Mouse (Mus musculus) limb, embryonic 14.5 days (tissue): ENCODE results near the gene Clca3a1. TPM values are rescaled to one million over a fixed set of nuclear protein-coding genes. Genes with fewer than 3 reads are reported as not detected.

Source experiments
- ATAC-seq: fragments of 200-750 bp; cut with Nextera tagmentation; 2 replicates; pipeline ENCODE4 v1.8.0; 2017; ENCODE audit warnings: low read depth, moderate number of reproducible peaks, moderate TSS enrichment; ENCODE audit not compliant: low FRiP score
- DNase-seq: peaks from one replicate; pipeline ENCODE4 v3.0.0-alpha.2; 2015; ENCODE audit warnings: low spot score
- H3K27ac ChIP-seq: fragments of 300-500 bp; sonication (generic); replicated peaks from 2 replicates; pipeline ENCODE4 v1.5.1; 2014; ENCODE audit warnings: low read depth, mild to moderate bottlenecking, low read length, moderate library complexity, mixed read lengths
- H3K27me3 ChIP-seq: fragments of 300-500 bp; sonication (generic); 2 replicates; pipeline ENCODE4 v1.6.1; 2014; ENCODE audit warnings: low read length, mixed read lengths; ENCODE audit not compliant: control insufficient read depth, insufficient read depth
- H3K36me3 ChIP-seq: fragments of 300-500 bp; sonication (generic); 2 replicates; pipeline ENCODE4 v1.6.1; 2014; ENCODE audit warnings: mild to moderate bottlenecking, low read length, moderate library complexity, mixed read lengths; ENCODE audit not compliant: control insufficient read depth, insufficient read depth
- H3K4me1 ChIP-seq: fragments of 300-500 bp; sonication (generic); 2 replicates; pipeline ENCODE4 v1.6.1; 2014; ENCODE audit warnings: antibody characterized with exemption, low read length, mixed read lengths; ENCODE audit not compliant: control insufficient read depth, insufficient read depth
- H3K4me2 ChIP-seq: fragments of 300-500 bp; sonication (generic); replicated peaks from 2 replicates; pipeline ENCODE4 v1.6.1; 2014; ENCODE audit warnings: low read depth, mild to moderate bottlenecking, low read length, moderate library complexity; ENCODE audit not compliant: severe bottlenecking
- H3K4me3 ChIP-seq: fragments of 300-500 bp; sonication (generic); replicated peaks from 2 replicates; pipeline ENCODE4 v1.5.1; 2014; ENCODE audit warnings: low read length
- H3K9ac ChIP-seq: fragments of 300-500 bp; sonication (generic); 2 replicates; pipeline ENCODE4 v1.6.1; 2014; ENCODE audit warnings: mild to moderate bottlenecking, low read depth, low read length, moderate library complexity; ENCODE audit not compliant: severe bottlenecking
- H3K9me3 ChIP-seq: fragments of 300-500 bp; sonication (generic); 2 replicates; pipeline ENCODE4 v1.6.1; 2016; ENCODE audit warnings: low read length; ENCODE audit not compliant: control insufficient read depth
- POLR2A ChIP-seq: fragments of 200-500 bp; IDR thresholded peaks from 2 replicates; pipeline ENCODE4 v1.8.0; 2012; ENCODE audit warnings: inconsistent platforms, mild to moderate bottlenecking, moderate library complexity, borderline replicate concordance; ENCODE audit not compliant: insufficient read depth, insufficient read length; ENCODE audit errors: extremely low read depth
- WGBS: fragments of 180-500 bp; shearing (Covaris S2); extraction: QIAGEN DNeasy Blood & Tissue Kit; methylation state at CpG from one replicate; pipeline ENCODE4 v1.1.7; 2014; 5-methylcytosine and 5-hydroxymethylcytosine counted together
- polyA plus RNA-seq, 2 experiments: library from polyadenylated mRNA; depleted of rRNA in 1 of 2; stranded (reverse) in 1 of 2; unstranded in 1 of 2; fragments of >200 nt; fragmentation: Nextera tagmentation in 1 of 2; extraction: Ambion mirVana in 1 of 2; gene quantifications; 2 replicates each; pipeline versions ENCODE4 v1.2.1 to v1.2.3; 2012 to 2014

The Clca3a1 gene
- polyA plus RNA-seq, 2 experiments: 0.70 to 2.0 TPM

GRCm38 (mm10) chr3:144694040-144694439 is 66.7 kb downstream of the Clca3a1 start:
- no peaks in the 10 kb centered on the region for H3K9me3 ChIP-seq
- 90% methylated on average over 10 of the region's 10 CpGs for WGBS
- no peak overlapping the region for H3K4me3 ChIP-seq
- H3K4me1 ChIP-seq: peaks cover 4% of the 10 kb centered on the region; the same call in 1 of the 2 replicates
- TF ChIP-seq POLR2A: no peak
- peaks cover 77% of the 10 kb centered on the region for H3K36me3 ChIP-seq
- ATAC-seq (no peak), DNase-seq (no peak)
- no peak overlapping the region for H3K9ac ChIP-seq
- H3K27me3 ChIP-seq: no peaks in the 10 kb centered on the region
- H3K27ac ChIP-seq: no peak overlapping the region
- no peak overlapping the region for H3K4me2 ChIP-seq

DNA sequence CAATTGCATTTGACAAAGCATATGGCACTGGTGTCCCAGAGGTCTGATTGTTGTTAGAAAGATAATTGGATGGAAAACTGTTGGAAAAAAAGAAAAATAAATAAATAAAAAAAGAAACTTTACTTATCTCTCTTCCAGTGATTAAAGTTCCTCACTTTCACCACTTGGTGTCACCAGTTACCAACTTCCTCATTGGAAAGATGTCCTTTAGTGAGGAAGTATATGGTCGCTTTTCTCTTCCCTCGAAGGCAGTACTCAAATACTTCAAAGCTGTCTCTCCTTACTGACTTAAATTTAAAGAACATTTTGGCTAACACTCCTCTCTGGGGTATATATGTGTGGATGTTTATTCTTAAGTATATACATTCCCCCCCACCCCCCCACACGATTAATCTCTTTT is 68.7 kb downstream of the Clca3a1 start:
- Histone ChIP-seq H3K4me1 (peaks cover 8% of the 10 kb centered on the region), H3K9me3 (no peaks in the 10 kb centered on the region), H3K27ac (no peak overlapping the region), H3K4me2 (no peak overlapping the region), H3K27me3 (no peaks in the 10 kb centered on the region), H3K4me3 (no peak overlapping the region), H3K9ac (no peak overlapping the region), H3K36me3 (peaks cover 70% of the 10 kb centered on the region)
- 60% methylated on average over 3 of the region's 3 CpGs for WGBS
- ATAC-seq: no peak
- TF ChIP-seq POLR2A: no peak
- peak; percentile 57 for DNase-seq

DNA sequence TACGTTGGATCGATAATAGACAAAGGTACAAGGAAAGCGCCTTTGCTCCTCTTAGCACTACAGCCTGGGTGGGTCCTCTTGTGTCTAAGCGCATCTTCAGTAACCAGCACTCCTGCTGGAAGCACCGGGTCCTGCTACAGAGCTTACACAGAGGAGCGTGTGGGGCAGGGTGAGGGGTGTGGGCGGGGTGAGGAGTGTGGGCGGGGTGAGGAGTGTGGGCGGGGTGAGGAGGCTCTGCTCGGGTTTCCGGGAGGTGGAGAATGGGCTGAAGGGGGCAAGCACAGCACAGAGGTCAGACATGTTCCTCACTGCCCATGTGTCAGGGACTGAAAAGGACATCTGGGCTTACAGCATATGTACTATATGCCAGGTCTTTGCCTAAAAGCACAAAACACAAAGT is 71.5 kb downstream of the Clca3a1 start:
- Histone ChIP-seq H3K4me1 (peaks cover 8% of the 10 kb centered on the region), H3K36me3 (peaks cover 53% of the 10 kb centered on the region), H3K27me3 (no peaks in the 10 kb centered on the region), H3K4me3 (no peak overlapping the region), H3K4me2 (no peak overlapping the region), H3K9ac (no peak overlapping the region), H3K27ac (no peak overlapping the region), H3K9me3 (no peaks in the 10 kb centered on the region)
- no peak for DNase-seq
- ATAC-seq: peak; percentile 42; the same call in 1 of the 2 replicates
- TF ChIP-seq POLR2A: no peak
- WGBS: 24% methylated on average over 11 of the region's 11 CpGs

DNA sequence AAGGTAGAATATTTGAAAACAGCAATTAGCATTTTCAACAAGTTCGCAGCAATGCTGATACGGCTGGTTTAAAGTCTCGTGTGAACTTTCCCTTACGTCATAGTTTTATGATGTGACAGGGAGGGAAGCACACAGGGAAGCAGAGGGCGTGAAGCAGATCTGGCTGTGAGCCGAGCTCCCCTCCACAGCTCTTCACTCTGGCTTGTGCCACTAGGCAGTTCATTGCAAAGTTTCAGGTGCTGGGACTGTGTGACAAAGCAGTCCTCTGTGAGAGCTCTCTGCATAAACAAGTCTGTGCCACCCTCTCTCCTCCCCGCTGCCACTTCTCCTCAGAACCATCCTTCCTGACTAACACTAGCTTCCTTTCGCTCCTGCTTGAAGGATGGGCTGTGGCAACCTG is 72.5 kb downstream of the Clca3a1 start:
- no peak overlapping the region for H3K27ac ChIP-seq
- no peak for TF ChIP-seq POLR2A
- DNase-seq (peak; percentile 20), ATAC-seq (peak; percentile 30; the same call in 1 of the 2 replicates)
- no peaks in the 10 kb centered on the region for H3K27me3 ChIP-seq
- no peak overlapping the region for H3K4me3 ChIP-seq
- peaks cover 44% of the 10 kb centered on the region for H3K36me3 ChIP-seq
- no peaks in the 10 kb centered on the region for H3K9me3 ChIP-seq
- WGBS: 55% methylated on average over 8 of the region's 8 CpGs
- no peak overlapping the region for H3K4me2 ChIP-seq
- H3K9ac ChIP-seq: no peak overlapping the region
- peaks cover 8% of the 10 kb centered on the region for H3K4me1 ChIP-seq

DNA sequence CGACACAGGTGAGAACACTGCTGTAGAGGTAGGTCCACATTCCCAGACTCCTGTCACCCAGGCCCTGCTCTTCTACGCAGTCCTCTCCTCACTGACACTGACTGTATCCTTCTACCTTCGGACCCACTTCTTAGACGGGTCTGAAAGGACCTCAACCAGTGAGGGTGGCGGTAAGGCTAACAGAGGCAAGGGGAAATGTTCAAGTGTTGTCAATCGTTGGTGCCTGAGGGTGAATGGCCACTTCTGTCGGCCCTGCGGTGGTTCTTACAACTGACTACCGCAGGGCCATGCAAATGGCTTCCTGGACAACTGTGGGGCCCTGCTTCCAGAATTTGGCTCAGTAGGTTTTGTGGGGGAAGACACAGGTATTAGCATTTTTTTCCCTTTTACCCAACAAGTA is 73.2 kb downstream of the Clca3a1 start:
- H3K9me3 ChIP-seq: no peaks in the 10 kb centered on the region
- H3K27me3 ChIP-seq: no peaks in the 10 kb centered on the region
- no peak overlapping the region for H3K9ac ChIP-seq
- no peak overlapping the region for H3K4me2 ChIP-seq
- ATAC-seq (no peak), DNase-seq (no peak)
- no peak overlapping the region for H3K27ac ChIP-seq
- 90% methylated on average over 9 of the region's 9 CpGs for WGBS
- peaks cover 41% of the 10 kb centered on the region for H3K36me3 ChIP-seq
- no peak overlapping the region for H3K4me3 ChIP-seq
- no peak for TF ChIP-seq POLR2A
- H3K4me1 ChIP-seq: peaks cover 8% of the 10 kb centered on the region

DNA sequence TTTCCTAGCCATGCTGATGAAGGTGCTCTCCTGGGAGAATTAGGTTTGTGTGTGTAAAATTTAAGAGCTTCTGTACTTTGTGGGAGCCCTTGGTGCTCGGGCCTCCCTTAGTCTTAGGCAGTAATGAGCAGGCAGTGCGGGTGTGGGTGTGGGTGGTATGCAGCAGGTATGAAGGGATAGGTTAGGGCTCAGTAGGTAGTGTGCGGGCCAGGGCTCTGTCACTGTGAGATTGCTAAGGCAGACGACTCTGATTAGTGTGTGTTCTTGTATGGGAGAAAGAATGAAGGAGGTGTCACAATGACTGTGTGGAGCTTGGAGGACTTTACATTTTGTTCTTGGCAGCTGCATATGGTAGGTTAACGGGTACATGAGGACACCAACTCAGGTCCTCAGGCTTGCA is 74.6 kb downstream of the Clca3a1 start:
- DNase-seq (no peak), ATAC-seq (no peak)
- H3K4me3 ChIP-seq: no peak overlapping the region
- no peak for TF ChIP-seq POLR2A
- H3K4me2 ChIP-seq: no peak overlapping the region
- no peak overlapping the region for H3K9ac ChIP-seq
- H3K9me3 ChIP-seq: no peaks in the 10 kb centered on the region
- 84% methylated on average over 5 of the region's 5 CpGs for WGBS
- H3K36me3 ChIP-seq: peaks cover 36% of the 10 kb centered on the region
- H3K27me3 ChIP-seq: no peaks in the 10 kb centered on the region
- H3K27ac ChIP-seq: no peak overlapping the region
- H3K4me1 ChIP-seq: peaks cover 8% of the 10 kb centered on the region
